27 mouse cellular contexts compared by ENCODE assay signal in genomic region chr10:41626996-41627395, GRCm38 (mm10).
"Had no signal": no experiment of that assay in that cellular context is flagged by ENCODE, and none has a peak within 500 bp of the region (broad histone marks: within the 10 kb centered on the region; RNA-seq: fewer than 3 reads in every experiment).

No protein-coding gene starts in this region.

- H3K36me3 ChIP-seq: limb, embryonic 10.5 days; limb, embryonic 12.5 days; limb, embryonic 13.5 days; limb, embryonic 15.5 days; liver, embryonic 12.5 days; liver, embryonic 13.5 days; liver, embryonic 15.5 days; lung, embryonic 15.5 days; midbrain, embryonic 10.5 days; midbrain, embryonic 12.5 days; midbrain, embryonic 13.5 days; midbrain, embryonic 15.5 days had no signal

- H3K27me3 ChIP-seq: limb, embryonic 12.5 days; limb, embryonic 13.5 days; limb, embryonic 15.5 days; liver, embryonic 12.5 days; liver, embryonic 13.5 days; liver, embryonic 15.5 days; lung, embryonic 15.5 days; midbrain, embryonic 12.5 days; midbrain, embryonic 13.5 days; midbrain, embryonic 15.5 days had no signal

- DNase-seq: left cerebral cortex, postnatal 4 days; liver; liver, embryonic 13.5 days; liver, postnatal 0 days; lung, adult 18-20 months; lung, adult 2 months; lung, embryonic 14.5 days; lung, postnatal 10 days; lung, postnatal 14 days; lung, postnatal 36 days; lung, postnatal 4 days; midbrain, embryonic 14.5 days had no signal

- H3K9ac ChIP-seq: limb, embryonic 12.5 days; limb, embryonic 13.5 days; limb, embryonic 15.5 days; liver, embryonic 12.5 days; liver, embryonic 13.5 days; liver, embryonic 14.5 days; liver, embryonic 15.5 days; liver, postnatal 0 days; lung, embryonic 14.5 days; lung, embryonic 15.5 days; midbrain, embryonic 12.5 days; midbrain, embryonic 13.5 days; midbrain, embryonic 15.5 days had no signal

- H3K4me1 ChIP-seq: limb, embryonic 10.5 days; limb, embryonic 12.5 days; limb, embryonic 13.5 days; limb, embryonic 15.5 days; liver, embryonic 12.5 days; liver, embryonic 13.5 days; liver, embryonic 15.5 days; lung, embryonic 15.5 days; midbrain, embryonic 10.5 days; midbrain, embryonic 12.5 days; midbrain, embryonic 13.5 days; midbrain, embryonic 15.5 days had no signal

- H3K27ac ChIP-seq: limb, embryonic 10.5 days; limb, embryonic 12.5 days; limb, embryonic 13.5 days; limb, embryonic 15.5 days; liver, embryonic 12.5 days; liver, embryonic 13.5 days; liver, embryonic 14.5 days; liver, embryonic 15.5 days; lung, embryonic 15.5 days; macrophage; midbrain, embryonic 10.5 days; midbrain, embryonic 12.5 days; midbrain, embryonic 13.5 days; midbrain, embryonic 15.5 days had no signal

- H3K4me3 ChIP-seq: limb, embryonic 10.5 days; limb, embryonic 12.5 days; limb, embryonic 13.5 days; limb, embryonic 15.5 days; liver, embryonic 12.5 days; liver, embryonic 13.5 days; liver, embryonic 15.5 days; lung, embryonic 15.5 days; megakaryocyte, embryonic 14.5 days; midbrain, embryonic 10.5 days; midbrain, embryonic 12.5 days; midbrain, embryonic 13.5 days; midbrain, embryonic 15.5 days; myocyte had no signal

- H3K9me3 ChIP-seq: limb, embryonic 10.5 days; limb, embryonic 12.5 days; limb, embryonic 15.5 days; liver, embryonic 12.5 days; liver, embryonic 13.5 days; liver, embryonic 15.5 days; lung, embryonic 15.5 days; midbrain, embryonic 10.5 days; midbrain, embryonic 12.5 days; midbrain, embryonic 13.5 days; midbrain, embryonic 15.5 days had no signal
